Mouse (Mus musculus) lung, adult 2 months (tissue): ENCODE results near the gene Jazf1. TPM values are rescaled to one million over a fixed set of nuclear protein-coding genes. Genes with fewer than 3 reads are reported as not detected.

Experiments used
- DNase-seq: peaks from one replicate; pipeline ENCODE4 v3.0.0; 2022
- H3K4me1 ChIP-seq: fragments of 200-500 bp; 2 replicates; pipeline ENCODE4 v1.6.1; 2011; ENCODE audit warnings: low read length; ENCODE audit not compliant: control insufficient read depth, insufficient read depth
- H3K4me3 ChIP-seq: fragments of 200-500 bp; replicated peaks from 2 replicates; pipeline ENCODE3; 2011; ENCODE audit warnings: low read depth, mild to moderate bottlenecking, control low read depth, low read length; ENCODE audit errors: extremely low read depth
- CTCF ChIP-seq: fragments of 200-500 bp; IDR thresholded peaks from 2 replicates; pipeline ENCODE4 v1.5.1; 2011; ENCODE audit warnings: mild to moderate bottlenecking, low read length, control low read depth; ENCODE audit not compliant: insufficient read depth
- POLR2A ChIP-seq: fragments of 200-500 bp; IDR thresholded peaks from 2 replicates; pipeline ENCODE4 v1.6.1; 2011; ENCODE audit warnings: low read depth, mild to moderate bottlenecking, control low read depth, low read length, borderline replicate concordance; ENCODE audit errors: extremely low read depth
- WGBS: fragments of 180-500 bp; shearing (Covaris S2); methylation state at CpG from one replicate; pipeline ENCODE4 v1.1.7; 2018; 5-methylcytosine and 5-hydroxymethylcytosine counted together
- polyA plus RNA-seq: library from polyadenylated mRNA; depleted of rRNA; stranded (reverse); fragments of >200 nt; gene quantifications from 2 replicates; pipeline ENCODE4 v1.2.3, GENCODE M21; 2012

Jazf1 gene
- polyA plus RNA-seq, 1 experiment, result 1.3 TPM

DNA sequence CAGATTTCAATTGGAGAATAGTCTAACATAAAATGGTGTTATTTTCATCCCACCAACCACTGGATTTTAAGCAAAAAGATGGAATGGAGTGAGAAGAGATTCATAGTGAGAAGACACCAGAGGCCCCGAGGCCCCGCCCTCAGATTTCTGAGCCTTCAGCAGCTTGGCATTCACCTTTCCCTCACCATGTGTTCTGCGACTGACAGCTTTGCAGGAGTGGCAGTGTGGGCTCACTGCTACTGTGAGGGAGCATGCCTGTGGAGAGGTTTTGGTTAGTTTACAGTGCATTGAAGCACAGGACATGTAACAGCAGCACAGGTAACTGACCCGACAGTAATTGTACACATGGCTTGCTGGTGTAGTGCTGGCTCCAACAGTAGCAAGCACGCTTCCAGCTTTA, 118.1 kb downstream of the Jazf1 start:
- TF ChIP-seq POLR2A, result no peak
- 78% methylated on average over 5 of the region's 5 CpGs for WGBS
- DNase-seq, result no peak
- Histone ChIP-seq H3K4me1 (0 out of 2 replicates have a peak, but pooled peaks cover 3% of the 10 kb centered on the region), H3K4me3 (no peak overlapping the region)

- 65% methylated on average over 5 of the region's 5 CpGs for WGBS
- TF ChIP-seq POLR2A, result no peak
- TF ChIP-seq CTCF, result no peak
- no peak for DNase-seq
- H3K4me1 ChIP-seq, result no peaks in the 10 kb centered on the region
- H3K4me3 ChIP-seq, result no peak overlapping the region
These were observed 125.9 kb downstream of the Jazf1 start for GRCm38 (mm10) chr6:52942534-52942933.

GRCm38 (mm10) chr6:52942101-52942500, 126.3 kb downstream of the Jazf1 start:
- Histone ChIP-seq H3K4me3 (no peak overlapping the region), H3K4me1 (no peaks in the 10 kb centered on the region)
- no peak for DNase-seq
- no peak for TF ChIP-seq CTCF
- TF ChIP-seq POLR2A, result no peak
- 87% methylated on average over 5 of the region's 5 CpGs for WGBS

DNA sequence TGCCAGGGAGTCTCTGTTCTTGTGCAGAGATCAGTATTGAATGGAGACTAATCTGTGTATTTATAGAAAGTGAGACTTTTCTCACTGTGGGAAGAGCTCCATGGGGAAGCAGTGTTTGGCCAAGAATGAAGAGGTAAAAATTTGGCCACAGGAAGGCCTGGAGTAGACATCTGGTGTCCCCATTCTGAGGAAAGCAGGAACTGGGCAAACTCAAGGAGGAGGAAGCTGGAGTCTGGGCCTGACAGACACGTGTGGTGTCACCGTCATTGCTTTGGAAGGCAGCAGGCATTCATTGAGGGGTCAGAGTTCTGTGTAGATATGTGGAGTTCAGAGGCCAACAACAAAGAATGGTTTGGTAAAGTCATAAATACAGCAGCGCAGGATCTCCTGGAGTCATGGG, 130.5 kb downstream of the Jazf1 start:
- no peaks in the 10 kb centered on the region for H3K4me1 ChIP-seq
- 77% methylated on average over 3 of the region's 3 CpGs for WGBS
- no peak overlapping the region for H3K4me3 ChIP-seq
- TF ChIP-seq POLR2A, result no peak
- no peak for TF ChIP-seq CTCF
- no peak for DNase-seq

DNA sequence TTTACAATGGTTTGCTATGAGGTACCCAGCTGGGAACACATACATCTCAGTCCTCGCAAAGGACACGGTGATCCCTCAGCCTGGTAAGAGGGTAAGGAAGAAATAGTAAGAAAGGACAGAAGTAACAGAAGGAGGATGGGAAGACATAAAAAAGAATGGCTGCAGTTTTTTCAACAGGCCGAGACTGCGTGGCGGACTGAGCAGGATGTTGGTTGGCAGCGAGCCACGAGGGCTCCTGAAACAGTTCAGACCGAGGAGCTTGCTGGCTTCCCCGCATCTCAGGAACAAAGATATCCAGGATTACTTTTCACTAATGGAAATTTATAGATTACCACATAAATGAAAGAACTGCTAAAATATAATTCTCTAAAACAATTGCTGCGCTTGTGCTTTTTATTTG, 131.4 kb downstream of the Jazf1 start:
- DNase-seq, result peak; percentile 13
- Histone ChIP-seq H3K4me3 (no peak overlapping the region), H3K4me1 (no peaks in the 10 kb centered on the region)
- WGBS, result 32% methylated on average over 10 of the region's 10 CpGs
- TF ChIP-seq CTCF (no peak), POLR2A (no peak)

GRCm38 (mm10) chr6:52934021-52934420, 134.4 kb downstream of the Jazf1 start:
- no peak for DNase-seq
- TF ChIP-seq POLR2A (no peak), CTCF (no peak)
- Histone ChIP-seq H3K4me3 (no peak overlapping the region), H3K4me1 (no peaks in the 10 kb centered on the region)
- WGBS, result 81% methylated on average over 6 of the region's 6 CpGs

GRCm38 (mm10) chr6:52932603-52933178, 135.7 kb downstream of the Jazf1 start:
- no peak overlapping the region for H3K4me3 ChIP-seq
- no peak for TF ChIP-seq CTCF
- no peak for TF ChIP-seq POLR2A
- 81% methylated on average over 7 of the region's 7 CpGs for WGBS
- no peak for DNase-seq
- H3K4me1 ChIP-seq, result no peaks in the 10 kb centered on the region

- Histone ChIP-seq H3K4me1 (no peaks in the 10 kb centered on the region), H3K4me3 (no peak overlapping the region)
- TF ChIP-seq POLR2A (no peak), CTCF (no peak)
- DNase-seq, result no peak
- 88% methylated on average over 12 of the region's 12 CpGs for WGBS
These were observed 139.1 kb downstream of the Jazf1 start for GRCm38 (mm10) chr6:52929358-52929757.

GRCm38 (mm10) chr6:52926947-52927346, 141.5 kb downstream of the Jazf1 start:
- Histone ChIP-seq H3K4me1 (no peaks in the 10 kb centered on the region), H3K4me3 (no peak overlapping the region)
- TF ChIP-seq CTCF (peak; percentile 40; the same call in 1 of the 2 replicates), POLR2A (no peak)
- 83% methylated on average over 4 of the region's 4 CpGs for WGBS
- DNase-seq, result no peak

GRCm38 (mm10) chr6:52925458-52926042, 142.9 kb downstream of the Jazf1 start:
- Histone ChIP-seq H3K4me3 (no peak overlapping the region), H3K4me1 (no peaks in the 10 kb centered on the region)
- 77% methylated on average over 9 of the region's 9 CpGs for WGBS
- TF ChIP-seq POLR2A (no peak), CTCF (no peak)
- no peak for DNase-seq

GRCm38 (mm10) chr6:52921248-52921647, 147.2 kb downstream of the Jazf1 start:
- DNase-seq, result no peak
- no peak for TF ChIP-seq POLR2A
- TF ChIP-seq CTCF, result no peak
- H3K4me3 ChIP-seq, result no peak overlapping the region
- WGBS, result 85% methylated on average over 6 of the region's 6 CpGs
- H3K4me1 ChIP-seq, result no peaks in the 10 kb centered on the region

DNA sequence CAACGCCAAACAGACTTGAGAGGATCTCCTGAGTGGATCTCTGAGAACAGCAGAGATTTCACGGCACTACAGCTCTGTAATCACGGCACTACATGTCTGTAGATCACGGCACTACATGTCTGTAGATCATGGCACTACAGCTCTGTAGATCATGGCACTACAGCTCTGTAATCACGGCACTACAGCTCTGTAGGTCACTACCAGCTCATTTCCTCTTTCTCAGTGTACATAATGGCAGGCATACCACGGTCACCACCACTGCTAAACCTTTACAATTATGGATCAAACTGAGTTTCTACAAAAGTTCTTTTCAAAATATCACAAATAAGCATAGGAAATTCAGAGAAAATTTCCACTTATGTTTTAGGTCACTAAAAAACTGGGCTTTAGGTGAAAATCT, 147.7 kb downstream of the Jazf1 start:
- no peak for DNase-seq
- Histone ChIP-seq H3K4me1 (no peaks in the 10 kb centered on the region), H3K4me3 (no peak overlapping the region)
- TF ChIP-seq CTCF (no peak), POLR2A (no peak)
- WGBS, result 80% methylated on average over 6 of the region's 6 CpGs
